Mouse (Mus musculus) neural tube, embryonic 12.5 days (tissue): ENCODE measurements around the gene Igf2bp1. TPM values are rescaled to one million over a fixed set of nuclear protein-coding genes. Genes with fewer than 3 reads are reported as not detected.

Experiments used
- ATAC-seq: fragments of 200-750 bp; cut with Nextera tagmentation; 2 replicates; pipeline ENCODE4 v1.8.0; 2017; ENCODE audit warnings: low read depth, mild to moderate bottlenecking, moderate TSS enrichment, moderate library complexity; ENCODE audit not compliant: low FRiP score
- H3K27ac ChIP-seq: fragments of 300-500 bp; sonication (generic); 2 replicates; pipeline ENCODE4 v1.5.1; 2016
- H3K27me3 ChIP-seq: fragments of 300-500 bp; sonication (generic); replicated peaks from 2 replicates; pipeline ENCODE4 v1.6.1; 2016; ENCODE audit warnings: mild to moderate bottlenecking
- H3K36me3 ChIP-seq: fragments of 300-500 bp; sonication (generic); 2 replicates; pipeline ENCODE4 v1.6.1; 2016; ENCODE audit warnings: mild to moderate bottlenecking
- H3K4me1 ChIP-seq: fragments of 300-500 bp; sonication (generic); 2 replicates; pipeline ENCODE4 v1.6.1; 2016
- H3K4me2 ChIP-seq: fragments of 300-500 bp; sonication (generic); replicated peaks from 2 replicates; pipeline ENCODE4 v1.6.1; 2016; ENCODE audit warnings: mild to moderate bottlenecking
- H3K4me3 ChIP-seq: fragments of 300-500 bp; sonication (generic); 2 replicates; pipeline ENCODE4 v1.5.1; 2016
- H3K9ac ChIP-seq: fragments of 300-500 bp; sonication (generic); 2 replicates; pipeline ENCODE4 v1.6.1; 2016; ENCODE audit warnings: mild to moderate bottlenecking
- H3K9me3 ChIP-seq: fragments of 300-500 bp; sonication (generic); 2 replicates; pipeline ENCODE4 v1.6.1; 2016; ENCODE audit warnings: mild to moderate bottlenecking
- WGBS: fragments of 180-500 bp; shearing (Covaris S2); methylation state at CpG from one replicate; pipeline ENCODE4 v1.1.7; 2016; 5-methylcytosine and 5-hydroxymethylcytosine counted together
- polyA plus RNA-seq: library from polyadenylated mRNA; unstranded; fragments of >200 nt; fragmentation: Nextera tagmentation; extraction: Ambion mirVana; gene quantifications from 2 replicates; pipeline ENCODE4 v1.2.1, GENCODE M21; 2016

The Igf2bp1 gene
- 57.1 and 73.7 TPM in 2 replicates for polyA plus RNA-seq

DNA sequence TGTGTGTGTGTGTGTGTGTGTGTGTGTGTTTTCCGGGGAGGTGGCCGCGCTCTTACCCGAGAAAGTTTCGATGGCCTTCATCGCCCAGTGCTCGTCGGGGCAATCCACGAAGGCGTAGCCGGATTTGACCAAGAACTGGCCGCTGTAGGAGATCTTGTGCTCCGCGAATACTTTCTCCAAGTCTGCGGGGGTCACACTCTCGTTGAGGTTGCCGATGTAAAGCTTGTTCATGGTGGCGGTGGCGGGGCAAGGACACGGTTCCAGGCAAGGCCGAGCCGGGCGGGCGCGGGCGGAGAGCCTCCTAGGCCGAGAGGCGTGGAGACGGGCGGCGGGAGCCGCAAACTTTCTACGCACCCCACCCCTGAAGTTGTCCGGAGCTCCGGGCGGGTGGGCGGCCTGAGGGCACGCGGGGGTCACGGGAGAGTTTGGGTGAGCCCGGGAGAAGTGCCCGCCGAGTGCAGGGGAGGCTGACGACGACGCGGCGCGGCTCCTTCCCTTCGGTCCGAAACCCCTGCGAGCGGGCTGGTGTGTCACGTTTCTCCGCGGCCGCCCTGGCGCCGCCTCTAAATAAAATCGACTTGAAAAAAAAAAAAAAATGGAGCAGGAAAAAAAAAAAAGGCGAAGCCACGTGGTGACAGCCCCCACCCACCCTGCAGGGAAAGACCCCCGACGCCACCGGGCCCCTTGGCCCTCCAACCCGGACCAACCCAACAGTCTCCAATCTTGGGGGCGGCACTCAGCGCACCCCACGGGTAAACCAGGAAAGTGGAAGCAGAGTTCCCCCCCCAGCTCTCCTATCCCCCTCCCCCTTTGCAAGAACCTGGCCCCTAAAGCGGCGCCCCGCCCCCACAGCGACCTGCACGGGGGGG lies at the start of gene Igf2bp1:
Gene Igf2bp1 (minus strand): TSS at position 538 of the 869 bp plus-strand sequence.
- Histone ChIP-seq H3K9ac (peak within 1 kb of the TSS; percentile 97), H3K4me1 (peaks cover 22% of the 10 kb centered on the region), H3K9me3 (no peaks in the 10 kb centered on the region), H3K27me3 (no peaks in the 10 kb centered on the region), H3K4me2 (peak within 1 kb of the TSS; percentile 88), H3K27ac (peak within 1 kb of the TSS; percentile 95), H3K4me3 (peak within 1 kb of the TSS; percentile 96), H3K36me3 (no peaks in the 10 kb centered on the region)
- ATAC-seq, result 0 out of 2 replicates have a peak, but pooled peaks have one; percentile 41
- under 1% methylated on average over 69 of the region's 74 CpGs for WGBS

DNA sequence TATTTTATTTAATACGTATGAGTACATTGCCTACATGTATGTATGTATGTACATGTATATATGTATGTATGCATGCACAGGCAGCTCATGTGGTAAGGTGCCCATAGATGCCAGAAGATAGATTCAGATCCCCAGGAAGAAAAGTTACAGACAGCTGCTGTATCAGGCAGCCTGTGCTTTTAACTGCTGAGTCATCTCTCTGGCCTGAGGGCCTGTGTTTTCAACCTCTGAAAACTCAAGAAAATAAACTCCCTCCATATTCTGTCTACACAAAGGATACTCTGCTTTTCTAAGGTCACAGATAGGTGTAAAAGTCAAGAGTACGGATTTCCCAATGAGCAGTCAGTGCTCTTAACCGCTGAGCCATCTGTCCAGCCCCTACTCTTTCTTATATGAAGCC lies 45.1 kb upstream of the Igf2bp1 start:
- no peaks in the 10 kb centered on the region for H3K9me3 ChIP-seq
- H3K27ac ChIP-seq, result no peak overlapping the region
- no peak for ATAC-seq
- no peak overlapping the region for H3K4me2 ChIP-seq
- no peaks in the 10 kb centered on the region for H3K4me1 ChIP-seq
- 95% methylated on average over 3 of the region's 3 CpGs for WGBS
- no peak overlapping the region for H3K9ac ChIP-seq
- no peak overlapping the region for H3K4me3 ChIP-seq
- H3K27me3 ChIP-seq, result no peaks in the 10 kb centered on the region
- peaks cover 87% of the 10 kb centered on the region for H3K36me3 ChIP-seq

- 89% methylated on average over 4 of the region's 4 CpGs for WGBS
- Histone ChIP-seq H3K27me3 (no peaks in the 10 kb centered on the region), H3K9ac (no peak overlapping the region), H3K36me3 (peaks cover 86% of the 10 kb centered on the region), H3K27ac (no peak overlapping the region), H3K4me2 (no peak overlapping the region), H3K4me3 (no peak overlapping the region), H3K9me3 (no peaks in the 10 kb centered on the region), H3K4me1 (no peaks in the 10 kb centered on the region)
- ATAC-seq, result no peak
Observed at GRCm38 (mm10) chr11:96049939-96050338, 44.2 kb upstream of the Igf2bp1 start.

- H3K4me1 ChIP-seq, result no peaks in the 10 kb centered on the region
- H3K27ac ChIP-seq, result no peak overlapping the region
- no peaks in the 10 kb centered on the region for H3K27me3 ChIP-seq
- WGBS, result 87% methylated on average over 4 of the region's 4 CpGs
- no peak for ATAC-seq
- H3K36me3 ChIP-seq, result peaks cover 77% of the 10 kb centered on the region
- no peak overlapping the region for H3K9ac ChIP-seq
- H3K4me3 ChIP-seq, result no peak overlapping the region
- H3K4me2 ChIP-seq, result no peak overlapping the region
- H3K9me3 ChIP-seq, result no peaks in the 10 kb centered on the region
Observed at GRCm38 (mm10) chr11:96047469-96048373, 42.0 kb upstream of the Igf2bp1 start.

GRCm38 (mm10) chr11:96046793-96047192 lies 41.1 kb upstream of the Igf2bp1 start:
- H3K4me1 ChIP-seq, result no peaks in the 10 kb centered on the region
- H3K27ac ChIP-seq, result no peak overlapping the region
- H3K36me3 ChIP-seq, result peaks cover 71% of the 10 kb centered on the region
- no peak overlapping the region for H3K9ac ChIP-seq
- no peak overlapping the region for H3K4me2 ChIP-seq
- 90% methylated on average over 2 of the region's 2 CpGs for WGBS
- H3K9me3 ChIP-seq, result no peaks in the 10 kb centered on the region
- no peak overlapping the region for H3K4me3 ChIP-seq
- no peak for ATAC-seq
- no peaks in the 10 kb centered on the region for H3K27me3 ChIP-seq

- no peak overlapping the region for H3K4me3 ChIP-seq
- H3K36me3 ChIP-seq, result peaks cover 68% of the 10 kb centered on the region
- H3K27me3 ChIP-seq, result no peaks in the 10 kb centered on the region
- no peaks in the 10 kb centered on the region for H3K4me1 ChIP-seq
- WGBS, result 89% methylated on average over 8 of the region's 8 CpGs
- no peak overlapping the region for H3K27ac ChIP-seq
- ATAC-seq, result no peak
- no peak overlapping the region for H3K4me2 ChIP-seq
- H3K9me3 ChIP-seq, result no peaks in the 10 kb centered on the region
- no peak overlapping the region for H3K9ac ChIP-seq
Observed at GRCm38 (mm10) chr11:96046028-96046427, 40.3 kb upstream of the Igf2bp1 start.

GRCm38 (mm10) chr11:96044803-96045567 lies 39.2 kb upstream of the Igf2bp1 start:
- Histone ChIP-seq H3K36me3 (peaks cover 62% of the 10 kb centered on the region), H3K27ac (no peak overlapping the region), H3K9ac (no peak overlapping the region), H3K27me3 (no peaks in the 10 kb centered on the region), H3K4me2 (no peak overlapping the region), H3K4me1 (no peaks in the 10 kb centered on the region), H3K4me3 (no peak overlapping the region), H3K9me3 (no peaks in the 10 kb centered on the region)
- 88% methylated on average over 11 of the region's 11 CpGs for WGBS
- no peak for ATAC-seq

DNA sequence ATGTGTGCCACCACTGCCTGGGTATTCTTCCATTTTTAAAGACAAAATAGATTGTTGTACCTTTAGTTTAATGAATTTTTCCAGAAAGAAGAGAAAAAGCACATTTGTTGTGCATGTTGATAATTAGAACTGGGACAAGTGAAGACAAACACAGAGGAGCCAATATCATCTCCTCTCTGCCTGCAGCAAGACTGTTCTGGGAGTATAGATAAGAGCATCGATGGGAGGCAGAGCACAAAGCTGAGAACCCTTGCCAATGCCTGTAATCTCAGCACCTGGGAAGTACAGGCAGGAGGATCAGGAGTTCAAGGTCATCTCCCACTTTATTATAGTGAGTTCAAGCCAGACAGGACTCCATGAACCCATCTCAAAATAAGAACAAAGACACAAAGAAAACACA lies 32.8 kb upstream of the Igf2bp1 start:
- WGBS, result 97% methylated on average over 1 of the region's 1 CpGs
- Histone ChIP-seq H3K4me1 (peaks cover 9% of the 10 kb centered on the region), H3K27ac (no peak overlapping the region), H3K9me3 (no peaks in the 10 kb centered on the region), H3K27me3 (no peaks in the 10 kb centered on the region), H3K9ac (no peak overlapping the region), H3K4me2 (no peak overlapping the region), H3K36me3 (peaks cover 23% of the 10 kb centered on the region), H3K4me3 (no peak overlapping the region)
- no peak for ATAC-seq

DNA sequence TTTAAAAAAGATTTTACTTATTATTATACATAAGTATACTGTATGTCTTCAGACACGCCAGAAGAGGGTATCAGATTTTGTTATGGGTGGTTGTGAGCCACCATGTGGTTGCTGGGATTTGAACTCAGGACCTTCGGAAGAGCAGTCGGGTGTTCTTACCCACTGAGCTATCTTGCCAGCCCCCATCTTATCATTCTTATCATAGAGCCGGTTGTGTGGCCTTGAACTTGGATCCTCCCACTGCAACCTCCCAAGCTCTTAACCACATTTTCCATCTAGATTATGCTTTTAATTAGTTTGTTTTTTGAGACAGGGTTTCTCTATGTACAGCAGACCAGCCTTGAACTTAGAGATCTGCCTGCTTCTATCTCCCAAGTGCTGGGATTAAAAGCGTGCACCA lies 31.8 kb upstream of the Igf2bp1 start:
- Histone ChIP-seq H3K4me1 (peaks cover 9% of the 10 kb centered on the region), H3K4me2 (no peak overlapping the region), H3K27ac (no peak overlapping the region), H3K9ac (no peak overlapping the region), H3K4me3 (no peak overlapping the region), H3K9me3 (no peaks in the 10 kb centered on the region), H3K27me3 (no peaks in the 10 kb centered on the region), H3K36me3 (peaks cover 22% of the 10 kb centered on the region)
- 96% methylated on average over 5 of the region's 5 CpGs for WGBS
- no peak for ATAC-seq

GRCm38 (mm10) chr11:96035133-96035532 lies 29.4 kb upstream of the Igf2bp1 start:
- no peak for ATAC-seq
- Histone ChIP-seq H3K4me3 (peak overlapping the region; percentile 75), H3K4me1 (peaks cover 9% of the 10 kb centered on the region), H3K27ac (no peak overlapping the region), H3K36me3 (peaks cover 10% of the 10 kb centered on the region), H3K9me3 (no peaks in the 10 kb centered on the region), H3K9ac (peak overlapping the region; percentile 82), H3K4me2 (peak overlapping the region; percentile 98), H3K27me3 (no peaks in the 10 kb centered on the region)
- 11% methylated on average over 6 of the region's 6 CpGs for WGBS

- H3K9ac ChIP-seq, result peak within 1 kb of the TSS; percentile 82
- no peaks in the 10 kb centered on the region for H3K9me3 ChIP-seq
- H3K27me3 ChIP-seq, result no peaks in the 10 kb centered on the region
- no peak within 1 kb of the TSS for H3K27ac ChIP-seq
- peak within 1 kb of the TSS; percentile 75 for H3K4me3 ChIP-seq
- peak within 1 kb of the TSS; percentile 98 for H3K4me2 ChIP-seq
- ATAC-seq, result peak; percentile 41; the same call in 1 of the 2 replicates
- WGBS, result under 1% methylated on average over 29 of the region's 29 CpGs
- H3K36me3 ChIP-seq, result peaks cover 10% of the 10 kb centered on the region
- H3K4me1 ChIP-seq, result peaks cover 9% of the 10 kb centered on the region
Observed at GRCm38 (mm10) chr11:96034596-96035052, 28.9 kb upstream of the Igf2bp1 start, which contains the start of gene Snf8. TSS of gene Snf8 (plus strand) at chr11:96034885.
